Mouse (Mus musculus) myocyte (in vitro differentiated cells): ENCODE measurements at regions not wholly inside any gene's neighbourhood (a gene's known extent, or its start where the extent isn't known, plus 50 kb on each side); places are given as distances from the start of the nearest gene placed in this dataset.

Source experiments
- H3K27me3 ChIP-seq: one replicate; pipeline ENCODE4 v1.6.1; 2011; ENCODE audit not compliant: control insufficient read depth, insufficient read depth, insufficient read length
- H3K36me3 ChIP-seq: one replicate; pipeline ENCODE4 v1.6.1; 2011; ENCODE audit not compliant: control insufficient read depth, insufficient read depth
- H3K4me2 ChIP-seq: one replicate; pipeline ENCODE4 v1.6.1; 2011; ENCODE audit warnings: low read depth, control low read depth
- H3K4me3 ChIP-seq: one replicate; pipeline ENCODE4 v1.5.1; 2011; ENCODE audit warnings: mild to moderate bottlenecking, control low read depth, moderate library complexity
- H3K79me2 ChIP-seq: one replicate; pipeline ENCODE4 v1.6.1; 2011; ENCODE audit not compliant: control insufficient read depth, insufficient read depth
- H3ac ChIP-seq: one replicate; pipeline ENCODE4 v1.6.1; 2011; ENCODE audit not compliant: control insufficient read depth, insufficient read length
- CEBPB ChIP-seq: IDR thresholded peaks from 2 replicates; pipeline ENCODE4 v1.6.1; 2011; ENCODE audit warnings: mild to moderate bottlenecking, moderate library complexity; ENCODE audit not compliant: poor library complexity, insufficient read depth, severe bottlenecking
- E2F4 ChIP-seq: IDR thresholded peaks from one replicate; pipeline ENCODE4 v1.6.1; 2011; ENCODE audit warnings: mild to moderate bottlenecking, control low read depth, moderate library complexity; ENCODE audit not compliant: insufficient read depth
- MAX ChIP-seq: IDR thresholded peaks from one replicate; pipeline ENCODE4 v1.6.1; 2011; ENCODE audit warnings: low read depth, mild to moderate bottlenecking, control low read depth
- MYOD1 ChIP-seq, 3 experiments: IDR thresholded peaks; one replicate each; pipeline ENCODE4 v1.6.1; 2011; ENCODE audit warnings: control low read depth in 2 of 3, low read depth in 2 of 3, mild to moderate bottlenecking in 2 of 3, moderate library complexity in 1 of 3; ENCODE audit not compliant: insufficient read length in 2 of 3, control insufficient read depth in 1 of 3
- MYOG ChIP-seq, 3 experiments: IDR thresholded peaks; one replicate each; pipeline ENCODE4 v1.6.1; 2011; ENCODE audit warnings: control low read depth in 2 of 3, low read depth in 2 of 3, mild to moderate bottlenecking in 2 of 3; ENCODE audit not compliant: insufficient read length in 2 of 3, control insufficient read depth in 1 of 3, insufficient read depth in 1 of 3
- POLR2A ChIP-seq: IDR thresholded peaks from one replicate; pipeline ENCODE4 v1.6.1; 2011; ENCODE audit warnings: low read depth, mild to moderate bottlenecking, control low read depth, moderate library complexity; ENCODE audit not compliant: insufficient read length
- POLR2AphosphoS2 ChIP-seq: IDR thresholded peaks from one replicate; pipeline ENCODE4 v1.6.1; 2011; ENCODE audit warnings: low read depth, control low read depth; ENCODE audit not compliant: insufficient read length
- REST ChIP-seq: IDR thresholded peaks from one replicate; pipeline ENCODE4 v1.6.1; 2011; ENCODE audit warnings: mild to moderate bottlenecking, control low read depth, moderate library complexity; ENCODE audit not compliant: insufficient read depth, insufficient read length
- SRF ChIP-seq: IDR thresholded peaks from one replicate; pipeline ENCODE4 v1.6.1; 2011; ENCODE audit warnings: low read depth; ENCODE audit not compliant: control insufficient read depth, insufficient read length
- TCF12 ChIP-seq: IDR thresholded peaks from one replicate; pipeline ENCODE4 v1.6.1; 2011; ENCODE audit warnings: mild to moderate bottlenecking, control low read depth; ENCODE audit not compliant: poor library complexity, insufficient read depth, severe bottlenecking
- TCF3 ChIP-seq: IDR thresholded peaks from one replicate; pipeline ENCODE4 v1.6.1; 2011; ENCODE audit warnings: low read depth, control low read depth; ENCODE audit not compliant: insufficient read length
- USF1 ChIP-seq: IDR thresholded peaks from one replicate; pipeline ENCODE4 v1.6.1; 2011; ENCODE audit warnings: low read depth, mild to moderate bottlenecking, control low read depth, moderate library complexity

DNA sequence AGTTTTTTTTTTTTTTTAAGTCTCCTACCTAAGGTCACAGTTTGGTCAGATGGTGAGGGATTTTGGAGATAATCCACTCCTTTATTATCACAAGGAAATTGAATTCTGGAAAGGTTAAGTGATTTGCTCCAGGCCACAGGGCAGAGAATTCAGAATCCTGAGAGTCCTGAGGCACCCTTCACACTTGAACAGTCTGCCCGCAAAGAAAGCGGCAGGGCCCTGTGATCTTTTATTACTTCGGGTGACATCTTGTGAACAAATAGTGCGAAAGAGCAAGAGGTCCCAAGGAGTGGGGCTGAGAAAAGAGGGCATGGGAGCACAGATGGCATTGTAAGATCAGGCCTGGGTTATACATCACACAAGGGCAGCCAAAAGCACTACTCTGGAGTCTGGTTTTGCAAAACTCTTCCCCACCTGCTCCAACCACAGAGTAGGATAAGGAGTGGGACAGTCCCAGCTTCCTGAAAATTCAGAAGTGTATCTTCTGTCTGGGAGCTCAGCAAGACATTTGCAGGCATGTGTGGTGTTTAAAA, 150.5 kb upstream of the Wdr11 start:
- Histone ChIP-seq H3K79me2 (no peaks in the 10 kb centered on the region), H3K4me2 (no peak overlapping the region), H3ac (no peak overlapping the region), H3K36me3 (no peaks in the 10 kb centered on the region), H3K4me3 (no peak overlapping the region), H3K27me3 (no peaks in the 10 kb centered on the region)
- TF ChIP-seq POLR2AphosphoS2 (no peak), CEBPB (no peak), SRF (no peak), E2F4 (no peak), REST (no peak), MAX (no peak), MYOD1 (IDR thresholded peaks at IDR 0.05; ENCODE audit: control insufficient read depth in 1 of 3, insufficient read length in 2 of 3, low read depth in 2 of 3) (no peak), USF1 (no peak), MYOG (IDR thresholded peaks at IDR 0.05; ENCODE audit: control insufficient read depth in 1 of 3, insufficient read depth in 1 of 3, insufficient read length in 2 of 3, low read depth in 2 of 3) (no peak), POLR2A (no peak), TCF12 (no peak), TCF3 (no peak)

- no peak overlapping the region for H3K4me3 ChIP-seq
- no peak overlapping the region for H3ac ChIP-seq
- H3K79me2 ChIP-seq: no peaks in the 10 kb centered on the region
- TF ChIP-seq E2F4: no peak
- peak; percentile 92 for TF ChIP-seq REST
- no peaks in the 10 kb centered on the region for H3K27me3 ChIP-seq
- H3K36me3 ChIP-seq: no peaks in the 10 kb centered on the region
- H3K4me2 ChIP-seq: no peak overlapping the region
These were observed 122.2 kb upstream of the Wdr11 start for GRCm38 (mm10) chr7:129469496-129469895.

DNA sequence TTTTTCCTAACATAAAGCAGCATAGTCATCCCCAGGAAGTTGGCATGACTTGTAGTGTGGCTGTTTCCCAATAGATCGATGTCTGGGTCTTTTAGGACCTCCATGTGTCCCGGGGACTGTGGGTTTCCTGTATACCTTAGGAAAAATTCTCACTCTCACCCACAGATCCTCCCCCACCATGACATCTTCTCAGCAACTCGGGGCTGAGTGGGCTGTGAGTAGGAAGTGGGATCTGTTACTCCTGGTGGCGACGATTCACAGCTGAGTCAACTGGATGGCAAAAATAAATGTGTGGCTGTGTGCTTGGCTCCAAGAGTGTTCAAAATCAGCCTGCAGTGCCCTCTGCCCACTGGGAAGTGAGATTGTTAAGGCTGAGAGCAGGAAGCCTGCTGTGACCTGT, 107.9 kb upstream of the Wdr11 start:
- H3K36me3 ChIP-seq: no peaks in the 10 kb centered on the region
- no peaks in the 10 kb centered on the region for H3K27me3 ChIP-seq
- no peaks in the 10 kb centered on the region for H3K79me2 ChIP-seq
- TF ChIP-seq SRF: no peak
- TF ChIP-seq CEBPB: no peak
- no peak for TF ChIP-seq MYOG (IDR thresholded peaks at IDR 0.05; ENCODE audit: control insufficient read depth in 1 of 3, insufficient read depth in 1 of 3, insufficient read length in 2 of 3, low read depth in 2 of 3)
- no peak for TF ChIP-seq E2F4
- TF ChIP-seq REST: no peak
- TF ChIP-seq POLR2AphosphoS2: no peak
- TF ChIP-seq TCF12: no peak
- no peak for TF ChIP-seq MYOD1 (IDR thresholded peaks at IDR 0.05; ENCODE audit: control insufficient read depth in 1 of 3, insufficient read length in 2 of 3, low read depth in 2 of 3)
- TF ChIP-seq MAX: no peak
- TF ChIP-seq POLR2A: no peak
- no peak for TF ChIP-seq USF1
- no peak for TF ChIP-seq TCF3
- no peak overlapping the region for H3K4me3 ChIP-seq
- H3K4me2 ChIP-seq: no peak overlapping the region
- H3ac ChIP-seq: no peak overlapping the region

- no peak for TF ChIP-seq E2F4
- TF ChIP-seq POLR2AphosphoS2: no peak
- no peak for TF ChIP-seq POLR2A
- TF ChIP-seq REST: no peak
- no peak for TF ChIP-seq SRF
- no peak for TF ChIP-seq TCF12
- no peak for TF ChIP-seq CEBPB
- no peak for TF ChIP-seq MAX
- no peak for TF ChIP-seq MYOG (IDR thresholded peaks at IDR 0.05; ENCODE audit: control insufficient read depth in 1 of 3, insufficient read depth in 1 of 3, insufficient read length in 2 of 3, low read depth in 2 of 3)
- TF ChIP-seq TCF3: no peak
- TF ChIP-seq MYOD1 (IDR thresholded peaks at IDR 0.05; ENCODE audit: control insufficient read depth in 1 of 3, insufficient read length in 2 of 3, low read depth in 2 of 3): no peak
- no peak for TF ChIP-seq USF1
- Histone ChIP-seq H3K4me2 (no peak overlapping the region), H3K27me3 (no peaks in the 10 kb centered on the region), H3ac (no peak overlapping the region), H3K79me2 (no peaks in the 10 kb centered on the region), H3K36me3 (no peaks in the 10 kb centered on the region), H3K4me3 (no peak overlapping the region)
These were observed 84.8 kb upstream of the Wdr11 start for GRCm38 (mm10) chr7:129506894-129507293.

DNA sequence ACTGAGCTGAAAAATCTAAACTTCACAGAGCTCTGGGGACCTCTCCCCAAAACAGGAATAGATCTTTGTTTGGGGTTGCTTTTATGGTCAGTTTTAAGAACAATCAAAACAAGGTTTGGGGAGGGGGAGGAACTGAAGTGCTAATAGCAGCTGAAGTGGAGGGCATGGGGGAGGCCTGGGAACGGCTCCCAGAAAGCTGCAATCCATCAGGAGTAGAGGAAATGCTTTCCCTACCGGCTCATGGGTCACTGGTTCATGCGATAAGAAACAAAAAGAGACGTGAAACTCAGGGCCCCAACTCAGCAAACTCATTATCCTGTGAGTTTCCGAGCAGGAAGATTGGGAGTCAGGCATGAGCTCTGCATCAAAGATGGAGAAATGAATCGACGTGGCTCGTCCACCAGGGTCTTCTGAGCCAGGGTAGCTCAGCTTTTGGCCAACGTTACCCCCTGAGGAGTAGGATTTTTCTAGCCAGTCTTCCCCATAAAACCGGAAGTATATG, 82.0 kb upstream of the Wdr11 start:
- Histone ChIP-seq H3K4me3 (no peak overlapping the region), H3K79me2 (no peaks in the 10 kb centered on the region), H3ac (no peak overlapping the region), H3K27me3 (peaks cover 4% of the 10 kb centered on the region), H3K36me3 (no peaks in the 10 kb centered on the region), H3K4me2 (no peak overlapping the region)
- TF ChIP-seq MYOD1 (IDR thresholded peaks at IDR 0.05; ENCODE audit: control insufficient read depth in 1 of 3, insufficient read length in 2 of 3, low read depth in 2 of 3) (no peak), POLR2AphosphoS2 (no peak), MAX (no peak), SRF (no peak), REST (no peak), MYOG (IDR thresholded peaks at IDR 0.05; ENCODE audit: control insufficient read depth in 1 of 3, insufficient read depth in 1 of 3, insufficient read length in 2 of 3, low read depth in 2 of 3) (no peak), TCF12 (no peak), TCF3 (no peak), CEBPB (no peak), POLR2A (no peak), E2F4 (no peak), USF1 (no peak)
